Mouse (Mus musculus) MEL (cell line): ENCODE results near the gene Kdm5c. TPM values are rescaled to one million over a fixed set of nuclear protein-coding genes. Genes with fewer than 3 reads are reported as not detected.
A peak's percentile ranks its signal among the peaks of the same experiment; 100 is the strongest.

ENCODE experiments used
- DNase-seq: peaks from one replicate; pipeline ENCODE4 v3.0.0; 2011; ENCODE audit warnings: low read depth, low spot score
- H3K27ac ChIP-seq: 2 replicates; pipeline ENCODE4 v1.5.1; 2012; ENCODE audit warnings: low read depth, mild to moderate bottlenecking, control low read depth, low read length, moderate library complexity; ENCODE audit not compliant: control insufficient read depth
- H3K27me3 ChIP-seq, 2 experiments: fragments of 150-350 bp in 1 of 2; sonication (generic) in 1 of 2; 2 replicates each; pipeline ENCODE4 v1.6.1; 2012; ENCODE audit warnings: low read length in 2 of 2, mild to moderate bottlenecking in 2 of 2, improper control_type of control experiment in 1 of 2, moderate library complexity in 1 of 2; ENCODE audit not compliant: insufficient read depth in 2 of 2, control insufficient read depth in 1 of 2
- H3K36me3 ChIP-seq, 2 experiments: 2 replicates each; pipeline ENCODE4 v1.6.1; 2012 to 2014; ENCODE audit warnings: low read length in 2 of 2, improper control_type of control experiment in 1 of 2, inconsistent platforms in 1 of 2, mild to moderate bottlenecking in 1 of 2; ENCODE audit not compliant: insufficient read depth in 2 of 2, control insufficient read depth in 1 of 2
- H3K4me1 ChIP-seq, 2 experiments: fragments of 150-350 bp in 1 of 2; sonication (generic) in 1 of 2; 2 replicates each; pipeline ENCODE4 v1.6.1; 2012; ENCODE audit warnings: low read length in 2 of 2, improper control_type of control experiment in 1 of 2, mild to moderate bottlenecking in 1 of 2; ENCODE audit not compliant: insufficient read depth in 2 of 2, control insufficient read depth in 1 of 2
- H3K4me3 ChIP-seq, 2 experiments: fragments of 150-350 bp in 1 of 2; sonication (generic) in 1 of 2; 2 replicates each; pipeline ENCODE4 v1.5.1; 2012; ENCODE audit warnings: low read depth in 2 of 2, low read length in 2 of 2, mild to moderate bottlenecking in 2 of 2, moderate library complexity in 2 of 2, control low read depth in 1 of 2, improper control_type of control experiment in 1 of 2; ENCODE audit not compliant: control insufficient read depth in 1 of 2, insufficient read depth in 1 of 2
- H3K79me2 ChIP-seq: 2 replicates; pipeline ENCODE4 v1.6.1; 2012; ENCODE audit warnings: mild to moderate bottlenecking, low read length, moderate library complexity; ENCODE audit not compliant: control insufficient read depth, poor library complexity, insufficient read depth
- H3K9ac ChIP-seq: 2 replicates; pipeline ENCODE4 v1.6.1; 2012; ENCODE audit warnings: low read depth, mild to moderate bottlenecking, control low read depth, low read length, moderate library complexity; ENCODE audit not compliant: control insufficient read depth, poor library complexity, severe bottlenecking
- H3K9me3 ChIP-seq: fragments of 150-350 bp; sonication (generic); replicated peaks from 2 replicates; pipeline ENCODE4 v1.6.1; 2012; ENCODE audit warnings: mild to moderate bottlenecking, low read length, improper control_type of control experiment, moderate library complexity; ENCODE audit not compliant: insufficient read depth
- CHD1 ChIP-seq: IDR thresholded peaks from 2 replicates; pipeline ENCODE4 v1.6.1; 2012; ENCODE audit warnings: low read depth, mild to moderate bottlenecking, inconsistent platforms, low read length, improper control_type of control experiment
- E2F4 ChIP-seq: IDR thresholded peaks from 2 replicates; pipeline ENCODE4 v1.6.1; 2011; ENCODE audit warnings: low read depth, low read length, improper control_type of control experiment, borderline replicate concordance
- EP300 ChIP-seq, 2 experiments: IDR thresholded peaks; 2 replicates each; pipeline ENCODE4 v1.6.1; 2011; ENCODE audit warnings: improper control_type of control experiment in 2 of 2, low read length in 2 of 2, low read depth in 1 of 2, mild to moderate bottlenecking in 1 of 2
- ETS1 ChIP-seq: IDR thresholded peaks from 2 replicates; pipeline ENCODE4 v1.6.1; 2012; ENCODE audit warnings: low read depth, mild to moderate bottlenecking, inconsistent platforms, low read length, improper control_type of control experiment, moderate library complexity
- GATA1 ChIP-seq: IDR thresholded peaks from 2 replicates; pipeline ENCODE4 v1.6.1; 2011; ENCODE audit warnings: low read depth, low read length, improper control_type of control experiment
- MAZ ChIP-seq: IDR thresholded peaks from 2 replicates; pipeline ENCODE4 v1.6.1; 2012; ENCODE audit warnings: low read depth, mild to moderate bottlenecking, inconsistent platforms, low read length, improper control_type of control experiment
- MXI1 ChIP-seq: IDR thresholded peaks from 2 replicates; pipeline ENCODE4 v1.6.1; 2011; ENCODE audit warnings: mild to moderate bottlenecking, low read depth, low read length, improper control_type of control experiment
- MYB ChIP-seq: IDR thresholded peaks from 2 replicates; pipeline ENCODE4 v1.6.1; 2011; ENCODE audit warnings: mild to moderate bottlenecking, low read depth, low read length, improper control_type of control experiment
- NRF1 ChIP-seq: IDR thresholded peaks from 2 replicates; pipeline ENCODE4 v1.6.1; 2014; ENCODE audit warnings: low read depth, mild to moderate bottlenecking, inconsistent platforms, low read length, improper control_type of control experiment, moderate library complexity; ENCODE audit not compliant: poor library complexity, insufficient read depth, severe bottlenecking
- TBP ChIP-seq: IDR thresholded peaks from 2 replicates; pipeline ENCODE4 v1.8.0; 2011; ENCODE audit warnings: low read depth, low read length, improper control_type of control experiment
- TCF12 ChIP-seq: IDR thresholded peaks from 2 replicates; pipeline ENCODE4 v1.6.1; 2014; ENCODE audit warnings: low read depth, mild to moderate bottlenecking, inconsistent platforms, low read length, improper control_type of control experiment, moderate library complexity
- UBTF ChIP-seq: IDR thresholded peaks from 2 replicates; pipeline ENCODE4 v1.6.1; 2012; ENCODE audit warnings: low read depth, mild to moderate bottlenecking, inconsistent platforms, low read length, improper control_type of control experiment, moderate library complexity, borderline replicate concordance; ENCODE audit not compliant: insufficient read depth
- USF1 ChIP-seq: IDR thresholded peaks from 2 replicates; pipeline ENCODE4 v1.6.1; 2014; ENCODE audit warnings: low read depth, mild to moderate bottlenecking, inconsistent platforms, low read length, improper control_type of control experiment, moderate library complexity
- USF2 ChIP-seq, 2 experiments: IDR thresholded peaks; 2 replicates each; pipeline ENCODE4 v1.6.1; 2011 to 2012; ENCODE audit warnings: improper control_type of control experiment in 2 of 2, low read length in 2 of 2, borderline replicate concordance in 1 of 2, inconsistent platforms in 1 of 2, low read depth in 1 of 2, mild to moderate bottlenecking in 1 of 2; ENCODE audit not compliant: insufficient read depth in 1 of 2
- ZC3H11A ChIP-seq: IDR thresholded peaks from 2 replicates; pipeline ENCODE4 v1.6.1; 2012; ENCODE audit warnings: low read depth, mild to moderate bottlenecking, inconsistent platforms, low read length, improper control_type of control experiment
- ZMIZ1 ChIP-seq: IDR thresholded peaks from 2 replicates; pipeline ENCODE4 v1.6.1; 2012; ENCODE audit warnings: low read depth, mild to moderate bottlenecking, inconsistent platforms, low read length, improper control_type of control experiment, moderate library complexity
- ZNF384 ChIP-seq: IDR thresholded peaks from 2 replicates; pipeline ENCODE4 v1.6.1; 2012; ENCODE audit warnings: low read depth, mild to moderate bottlenecking, inconsistent platforms, low read length, improper control_type of control experiment
- polyA plus RNA-seq, 2 experiments: library from polyadenylated mRNA; stranded (reverse) in 1 of 2; unstranded in 1 of 2; fragments of >175 nt in 1 of 2; fragments of >200 nt in 1 of 2; gene quantifications; 2 replicates each; pipeline versions ENCODE4 v1.2.1 to v1.2.4; 2012; ENCODE audit warnings: low replicate concordance in 2 of 2, low read depth in 1 of 2; ENCODE audit not compliant: insufficient read length in 2 of 2, insufficient read depth in 1 of 2, missing spikeins in 1 of 2
- total RNA-seq: library from RNA; depleted of rRNA; stranded (reverse); fragments of 300-350 nt; gene quantifications from 2 replicates; pipeline ENCODE4 v1.2.3, GENCODE M21; 2012

The Kdm5c gene
- total and polyA plus RNA-seq, 3 experiments, result 102 to 158 (median 127) TPM

DNA sequence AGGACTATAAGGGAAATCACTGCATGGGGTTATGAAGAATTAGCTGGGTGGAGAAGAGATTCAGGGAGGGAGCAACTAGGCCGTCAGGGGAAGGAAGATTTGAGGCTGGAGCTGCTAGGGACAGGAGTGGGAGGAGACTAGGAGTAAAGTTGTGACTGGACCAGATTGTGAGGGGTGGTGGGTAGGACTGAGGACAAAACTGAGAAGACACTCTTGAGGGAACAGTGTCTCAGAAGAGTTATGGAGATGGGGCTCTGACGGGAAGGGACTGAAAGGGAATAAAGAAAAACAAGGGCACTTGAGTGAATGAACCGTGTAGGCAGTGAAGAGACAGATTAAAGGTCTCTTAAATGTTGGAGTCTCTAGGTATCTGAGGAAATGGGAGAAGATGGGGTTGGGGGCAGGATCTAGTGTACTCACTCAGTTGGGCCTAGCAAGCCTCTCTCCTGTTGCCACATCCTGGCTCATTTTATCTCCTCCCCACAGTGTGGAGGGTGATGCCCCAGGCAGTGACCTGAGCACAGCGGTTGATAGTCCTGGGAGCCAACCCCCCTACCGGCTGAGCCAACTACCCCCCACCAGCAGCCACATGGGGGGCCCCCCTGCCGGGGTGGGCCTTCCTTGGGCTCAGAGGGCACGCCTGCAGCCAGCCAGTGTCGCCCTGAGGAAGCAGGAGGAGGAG lies 30.3 kb upstream of the Kdm5c start:
- peak overlapping the region; percentile 58; the same call in 1 of the 2 replicates for H3K27ac ChIP-seq
- TF ChIP-seq TBP (0 out of 2 replicates have a peak, but pooled peaks have one; percentile 12), NRF1 (no peak)
- no peaks in the 10 kb centered on the region for H3K79me2 ChIP-seq
- H3K4me1 ChIP-seq, result peaks cover 6 to 9% of the 10 kb centered on the region in 2 experiments; a peak in 3 of 4 replicates
- DNase-seq, result peak; percentile 16
- H3K36me3 ChIP-seq, result peaks cover 0 to 8% of the 10 kb centered on the region in 2 experiments; a peak in 1 of 4 replicates
- H3K4me3 ChIP-seq, result no peak overlapping the region
- no peaks in the 10 kb centered on the region for H3K9me3 ChIP-seq
- peaks cover 0 to 3% of the 10 kb centered on the region in 2 experiments; a peak in 2 of 4 replicates for H3K27me3 ChIP-seq
- H3K9ac ChIP-seq, result peak overlapping the region; percentile 29; the same call in 1 of the 2 replicates

GRCm38 (mm10) chrX:152203247-152203646 lies 29.6 kb upstream of the Kdm5c start:
- H3K9ac ChIP-seq, result peak overlapping the region; percentile 29; the same call in 1 of the 2 replicates
- H3K79me2 ChIP-seq, result no peaks in the 10 kb centered on the region
- peak overlapping the region; percentile 58 for H3K27ac ChIP-seq
- H3K4me3 ChIP-seq, result no peak overlapping the region
- peaks cover 6 to 9% of the 10 kb centered on the region in 2 experiments; a peak in 3 of 4 replicates for H3K4me1 ChIP-seq
- TF ChIP-seq CHD1, result no peak
- TF ChIP-seq, all 39 proteins: peak for 0
- Histone ChIP-seq H3K9me3 (no peaks in the 10 kb centered on the region), H3K27me3 (peaks cover 0 to 3% of the 10 kb centered on the region in 2 experiments; a peak in 2 of 4 replicates), H3K36me3 (peaks cover 0 to 8% of the 10 kb centered on the region in 2 experiments; a peak in 1 of 4 replicates)
- DNase-seq, result peak; percentile 36

GRCm38 (mm10) chrX:152205486-152205885 lies 27.3 kb upstream of the Kdm5c start:
- Histone ChIP-seq H3K79me2 (no peaks in the 10 kb centered on the region), H3K36me3 (peaks cover 0 to 8% of the 10 kb centered on the region in 2 experiments; a peak in 1 of 4 replicates)
- TF ChIP-seq ETS1, result no peak
- no peak for TF ChIP-seq EP300 (IDR thresholded peaks at IDR 0.05; ENCODE audit: low read depth in 1 of 2, low read length in 2 of 2)
- no peak for TF ChIP-seq MAZ
- no peak for TF ChIP-seq USF2 (IDR thresholded peaks at IDR 0.05; ENCODE audit: borderline replicate concordance in 1 of 2, insufficient read depth in 1 of 2, low read depth in 1 of 2, low read length in 2 of 2)
- no peak for TF ChIP-seq E2F4
- TF ChIP-seq UBTF, result no peak
- TF ChIP-seq ZMIZ1, result no peak
- TF ChIP-seq MXI1, result no peak
- TF ChIP-seq GATA1, result no peak
- TF ChIP-seq USF1, result no peak
- no peak for TF ChIP-seq ZNF384
- TF ChIP-seq TCF12, result no peak
- no peak for TF ChIP-seq MYB
- no peak for TF ChIP-seq ZC3H11A
- TF ChIP-seq, all 39 proteins: peak for 0
- Histone ChIP-seq H3K4me1 (peaks cover 6 to 9% of the 10 kb centered on the region in 2 experiments; a peak in 3 of 4 replicates), H3K27ac (no peak overlapping the region), H3K4me3 (no peak overlapping the region), H3K27me3 (no peaks in the 10 kb centered on the region), H3K9me3 (no peaks in the 10 kb centered on the region), H3K9ac (no peak overlapping the region)
- DNase-seq, result no peak
